Mouse (Mus musculus) megakaryocyte, embryonic 14.5 days (primary cell): ENCODE measurements at regions not wholly inside any gene's neighbourhood (a gene's known extent, or its start where the extent isn't known, plus 50 kb on each side); places are given as distances from the start of the nearest gene placed in this dataset.

Source experiments
- FLI1 ChIP-seq: IDR thresholded peaks from 2 replicates; pipeline ENCODE4 v1.6.1; 2012; ENCODE audit warnings: low read length, inconsistent platforms, mixed read lengths
- GATA1 ChIP-seq: IDR thresholded peaks from 3 replicates; pipeline ENCODE4 v1.6.1; 2012; ENCODE audit warnings: mixed read lengths, low read length, inconsistent platforms, borderline replicate concordance

DNA sequence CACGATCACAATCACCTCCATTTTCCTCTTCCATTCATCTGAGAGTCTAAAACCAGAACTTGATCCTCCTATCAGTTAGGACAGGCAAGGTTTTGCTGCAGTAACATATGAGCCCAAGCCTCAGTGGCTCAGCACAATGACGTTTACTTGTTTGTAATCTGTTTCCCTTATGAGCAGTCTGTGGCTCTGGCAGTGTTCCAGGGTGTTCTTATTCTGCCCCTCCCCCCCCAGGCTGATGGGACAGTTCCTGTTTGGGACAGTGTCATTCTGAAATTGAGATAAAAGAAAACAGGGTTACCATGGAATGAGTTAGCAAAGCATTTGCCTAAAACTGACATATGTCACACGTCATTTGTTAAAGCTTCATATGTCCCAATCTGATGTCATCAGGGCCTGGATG is 75.5 kb downstream of the Vcpkmt start:
- TF ChIP-seq GATA1 (no peak), FLI1 (no peak)
